8 mouse cellular contexts compared by ENCODE assay signal in genomic region chr4:142170882-142171768, GRCm38 (mm10).
A peak's percentile ranks its signal among the peaks of the same experiment; 100 is the strongest.
DNase-seq lines count a peak whose midpoint lies in the region; ATAC-seq and TF ChIP-seq lines count a peak whose summit lies in the region.

No protein-coding gene starts in this region.

- no peak overlapping the region for H3K9ac ChIP-seq in embryonic facial prominence, embryonic 14.5 days (ENCODE audit: low read depth, low read length)
- no peak overlapping the region; the same call in 1 of the 2 replicates for H3K9ac ChIP-seq in kidney, embryonic 16.5 days (replicated peaks; ENCODE audit: low read length)

- no peak for TF ChIP-seq POLR2A in small intestine, adult 2 months (IDR thresholded peaks at IDR 0.05; ENCODE audit: low read depth, low read length)
- TF ChIP-seq POLR2A in thymus, adult 2 months (IDR thresholded peaks at IDR 0.05; ENCODE audit: control insufficient read depth, extremely low read depth, insufficient read depth, low read length, poor library complexity) = no peak

- no peaks in the 10 kb centered on the region for H3K36me3 ChIP-seq in embryonic facial prominence, embryonic 14.5 days (ENCODE audit: control insufficient read depth, insufficient read depth, low read length)
- no peaks in the 10 kb centered on the region for H3K36me3 ChIP-seq in kidney, embryonic 16.5 days (ENCODE audit: insufficient read depth, low read length)
- H3K36me3 ChIP-seq in small intestine, adult 2 months (ENCODE audit: control insufficient read depth, insufficient read depth, low read length) = no peaks in the 10 kb centered on the region
- H3K36me3 ChIP-seq in thymus, adult 2 months (ENCODE audit: control insufficient read depth, insufficient read depth, low read length) = no peaks in the 10 kb centered on the region

- DNase-seq in kidney, adult 18-20 months = peak; percentile 58
- no peak for DNase-seq in kidney, adult 11 months
- peak; percentile 66 for DNase-seq in embryonic facial prominence, embryonic 14.5 days (ENCODE audit: low spot score)
- no peak for DNase-seq in thymus, adult 2 months
- no peak for DNase-seq in frontal cortex, postnatal 10 days (ENCODE audit: low spot score in 2 of 2)
- DNase-seq in spleen, postnatal 4 days (ENCODE audit: low spot score in 2 of 2) = no peak

- H3K4me2 ChIP-seq in embryonic facial prominence, embryonic 14.5 days (ENCODE audit: low read depth, low read length) = no peak overlapping the region
- no peak overlapping the region for H3K4me2 ChIP-seq in kidney, embryonic 16.5 days (replicated peaks; ENCODE audit: low read depth, low read length)

- ATAC-seq in embryonic facial prominence, embryonic 14.5 days (ENCODE audit: low read depth) = no peak
- ATAC-seq in kidney, embryonic 16.5 days (ENCODE audit: low FRiP score, low TSS enrichment) = no peak

- no peak overlapping the region for H3K4me3 ChIP-seq in embryonic facial prominence, embryonic 14.5 days (ENCODE audit: low read depth, low read length)
- no peak overlapping the region for H3K4me3 ChIP-seq in kidney, embryonic 16.5 days (ENCODE audit: low read length)
- H3K4me3 ChIP-seq in small intestine, adult 2 months (ENCODE audit: low read depth, low read length) = peak overlapping the region; percentile 9; the same call in 1 of the 2 replicates
- H3K4me3 ChIP-seq in thymus, adult 2 months (ENCODE audit: control insufficient read depth, insufficient read depth, low read length) = no peak overlapping the region

- peaks cover 15% of the 10 kb centered on the region for H3K4me1 ChIP-seq in embryonic facial prominence, embryonic 14.5 days (ENCODE audit: control insufficient read depth, insufficient read depth, low read length)
- H3K4me1 ChIP-seq in kidney, embryonic 16.5 days (ENCODE audit: insufficient read depth, low read length) = peaks cover 54% of the 10 kb centered on the region
- peaks cover 36% of the 10 kb centered on the region for H3K4me1 ChIP-seq in small intestine, adult 2 months (ENCODE audit: control insufficient read depth, insufficient read depth, insufficient read length, low read length)
- no peaks in the 10 kb centered on the region for H3K4me1 ChIP-seq in thymus, adult 2 months (replicated peaks; ENCODE audit: control insufficient read depth, insufficient read depth, low read length)

- no peaks in the 10 kb centered on the region for H3K9me3 ChIP-seq in embryonic facial prominence, embryonic 14.5 days (ENCODE audit: control insufficient read depth, low read length)
- no peaks in the 10 kb centered on the region for H3K9me3 ChIP-seq in kidney, embryonic 16.5 days (ENCODE audit: low read length)

- H3K27me3 ChIP-seq in embryonic facial prominence, embryonic 14.5 days (replicated peaks; ENCODE audit: control insufficient read depth, insufficient read depth, low read length) = no peaks in the 10 kb centered on the region
- no peaks in the 10 kb centered on the region for H3K27me3 ChIP-seq in kidney, embryonic 16.5 days (ENCODE audit: insufficient read depth, low read length)
- no peaks in the 10 kb centered on the region for H3K27me3 ChIP-seq in small intestine, adult 2 months (ENCODE audit: control insufficient read depth, insufficient read depth, low read length)
- H3K27me3 ChIP-seq in thymus, adult 2 months (ENCODE audit: control insufficient read depth, insufficient read depth, low read length) = no peaks in the 10 kb centered on the region

- H3K27ac ChIP-seq in embryonic facial prominence, embryonic 14.5 days (replicated peaks; ENCODE audit: low read depth, low read length) = no peak overlapping the region; the same call in 1 of the 2 replicates
- peak overlapping the region; percentile 45; the same call in 1 of the 2 replicates for H3K27ac ChIP-seq in kidney, embryonic 16.5 days (ENCODE audit: low read length)
- peak overlapping the region; percentile 99 for H3K27ac ChIP-seq in small intestine, adult 2 months (ENCODE audit: insufficient read depth, low read depth, low read length)
- no peak overlapping the region for H3K27ac ChIP-seq in thymus, adult 2 months (ENCODE audit: control insufficient read depth, insufficient read depth, low read length)

- TF ChIP-seq CTCF in small intestine, adult 2 months (IDR thresholded peaks at IDR 0.05; ENCODE audit: extremely low read depth, insufficient read length, insufficient replicate concordance, low read depth, low read length) = no peak
- no peak for TF ChIP-seq CTCF in thymus, adult 2 months (IDR thresholded peaks at IDR 0.05; ENCODE audit: borderline replicate concordance, control insufficient read depth, extremely low read depth, insufficient read depth, low read length, poor library complexity)

- WGBS in embryonic facial prominence, embryonic 14.5 days = 54% methylated on average over 18 of the region's 18 CpGs
- WGBS in kidney, embryonic 16.5 days = 61% methylated on average over 18 of the region's 18 CpGs
- WGBS in small intestine, adult 2 months = 22% methylated on average over 18 of the region's 18 CpGs
- 87% methylated on average over 18 of the region's 18 CpGs for WGBS in thymus, adult 2 months

Comparison
In these comparisons a context has a peak if more than half of its experiments do, and no peak if none do; other contexts are left out.
1. DNase-seq: peak in kidney, adult 18-20 months (single experiment) and embryonic facial prominence, embryonic 14.5 days (single experiment); none in kidney, adult 11 months (single experiment), thymus, adult 2 months (single experiment), frontal cortex, postnatal 10 days (0 of 2) and spleen, postnatal 4 days (0 of 2).
2. H3K27ac ChIP-seq: peak in kidney, embryonic 16.5 days (single experiment) and small intestine, adult 2 months (single experiment); none in embryonic facial prominence, embryonic 14.5 days (single experiment) and thymus, adult 2 months (single experiment).